8 mouse cellular contexts compared by ENCODE assay signal in the genomic region with DNA sequence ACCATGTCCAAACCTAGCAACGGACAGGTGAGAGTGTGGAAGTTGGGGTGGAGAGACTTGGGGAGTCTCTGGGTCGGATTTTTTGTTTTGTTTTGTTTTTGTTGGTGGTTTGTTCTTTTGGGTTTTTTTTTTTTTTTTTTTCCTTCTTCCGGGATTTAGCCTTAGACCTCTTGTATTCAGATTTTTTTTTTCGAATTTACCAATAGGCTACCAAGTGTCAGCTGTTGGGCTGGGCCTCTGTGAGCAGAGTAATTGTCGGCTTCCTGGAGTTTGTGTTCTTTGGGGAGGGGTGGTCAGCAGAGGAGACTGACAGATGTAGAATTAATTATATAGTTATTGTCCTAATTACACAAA. TPM values are rescaled to one million over a fixed set of nuclear protein-coding genes. Genes with fewer than 3 reads are reported as not detected.
A peak's percentile ranks its signal among the peaks of the same experiment; 100 is the strongest.
DNase-seq lines count a peak whose midpoint lies in the region; ATAC-seq and TF ChIP-seq lines count a peak whose summit lies in the region.

No protein-coding gene starts in this region.

- TF ChIP-seq CTCF in left cerebral cortex, adult 2 months (IDR thresholded peaks at IDR 0.05): no peak
- no peak for TF ChIP-seq CTCF in lung, postnatal 0 days (IDR thresholded peaks at IDR 0.05)

- no peak for TF ChIP-seq EP300 in lung, postnatal 0 days (IDR thresholded peaks at IDR 0.05)

- H3K4me1 ChIP-seq in embryonic facial prominence, embryonic 12.5 days: peaks cover 31% of the 10 kb centered on the region
- no peaks in the 10 kb centered on the region for H3K4me1 ChIP-seq in lung, postnatal 0 days (ENCODE audit: insufficient read depth, low read depth, low read length)

- H3K9ac ChIP-seq in embryonic facial prominence, embryonic 12.5 days: peak overlapping the region; percentile 98
- peak overlapping the region; percentile 85 for H3K9ac ChIP-seq in lung, postnatal 0 days (replicated peaks; ENCODE audit: low read depth)

- peaks cover 40% of the 10 kb centered on the region for H3K36me3 ChIP-seq in embryonic facial prominence, embryonic 12.5 days
- no peaks in the 10 kb centered on the region for H3K36me3 ChIP-seq in lung, postnatal 0 days (ENCODE audit: insufficient read depth, low read length)

- 0 out of 2 replicates have a peak, but pooled peaks cover 4% of the 10 kb centered on the region for H3K9me3 ChIP-seq in embryonic facial prominence, embryonic 12.5 days
- no peaks in the 10 kb centered on the region for H3K9me3 ChIP-seq in lung, postnatal 0 days (ENCODE audit: low read length)

- peak overlapping the region; percentile 87 for H3K27ac ChIP-seq in left cerebral cortex, adult 2 months
- peak overlapping the region; percentile 96 for H3K27ac ChIP-seq in embryonic facial prominence, embryonic 12.5 days
- peak overlapping the region; percentile 92 for H3K27ac ChIP-seq in lung, postnatal 0 days (ENCODE audit: low read length)

- peak overlapping the region; percentile 70 for H3K4me3 ChIP-seq in left cerebral cortex, adult 2 months
- H3K4me3 ChIP-seq in embryonic facial prominence, embryonic 12.5 days: peak overlapping the region; percentile 99
- peak overlapping the region; percentile 91 for H3K4me3 ChIP-seq in lung, postnatal 0 days (ENCODE audit: low read depth, low read length)

- no peaks in the 10 kb centered on the region for H3K27me3 ChIP-seq in embryonic facial prominence, embryonic 12.5 days
- no peaks in the 10 kb centered on the region for H3K27me3 ChIP-seq in lung, postnatal 0 days (replicated peaks; ENCODE audit: insufficient read depth, low read length)

- peak overlapping the region; percentile 97 for H3K4me2 ChIP-seq in embryonic facial prominence, embryonic 12.5 days (replicated peaks)
- peak overlapping the region; percentile 86 for H3K4me2 ChIP-seq in lung, postnatal 0 days (replicated peaks; ENCODE audit: low read depth, low read length)

- intact Hi-C loops in left cerebral cortex, adult 2 months (cut with DNase I): loop anchor here (2.0 to 10.0 kb wide), 2 partner anchors 31 to 775 kb away; a partner anchor contains a TSS
- intact Hi-C loops in left cerebral cortex, postnatal 10 days (cut with DNase I): no loop called here

- under 1% methylated on average over 5 of the region's 5 CpGs for WGBS in embryonic facial prominence, embryonic 12.5 days
- WGBS in lung, postnatal 0 days: 0% methylated on average over 5 of the region's 5 CpGs

- no peak for ATAC-seq in embryonic facial prominence, embryonic 12.5 days (ENCODE audit: insufficient number of reproducible peaks, insufficient read depth, low FRiP score, low TSS enrichment)
- peak; percentile 35 for ATAC-seq in inflammation-experienced regulatory T-cells, adult 6 months
- ATAC-seq in lung, postnatal 0 days: no peak

- no peak for DNase-seq in left cerebral cortex, adult 2 months (ENCODE audit: extremely low spot score in 1 of 2, low spot score in 2 of 2)
- no peak for DNase-seq in left cerebral cortex, postnatal 10 days (ENCODE audit: extremely low spot score in 1 of 2, low spot score in 2 of 2)
- DNase-seq in lung, postnatal 0 days (ENCODE audit: low spot score): peak; percentile 76
- no peak for DNase-seq in urinary bladder, adult 18-20 months (ENCODE audit: low spot score in 2 of 2)
- DNase-seq in thymus, postnatal 36 days: no peak
- DNase-seq in frontal cortex, postnatal 10 days (ENCODE audit: low spot score in 2 of 2): no peak

RNA-seq across cellular contexts. Expression of a gene that starts 1.6 kb away (rescaled TPM):
- total RNA-seq in left cerebral cortex, adult 2 months (2021): 100 to 1,000 TPM; 175 to 184 TPM
- total RNA-seq in left cerebral cortex, postnatal 10 days (2021): 100 to 1,000 TPM; 174 to 181 TPM
- 111 and 121 TPM in 2 replicates for polyA plus RNA-seq in embryonic facial prominence, embryonic 12.5 days (2016; fragmentation: Nextera tagmentation; extraction: Ambion mirVana)
- 10 to 100 TPM; 27.1 to 32.6 (median 29.4) TPM for polyA plus RNA-seq in inflammation-experienced regulatory T-cells, adult 6 months (2017; shearing (Covaris generic))
- 28.7 and 35.6 TPM in 2 replicates for polyA plus RNA-seq in lung, postnatal 0 days (2015; fragmentation: Nextera tagmentation; extraction: Ambion mirVana)

RNA-seq across cellular contexts. Expression of a gene that starts 1.8 kb away (rescaled TPM):
- 1 to 10 TPM; 2.1 to 2.2 TPM for total RNA-seq in left cerebral cortex, adult 2 months (2021)
- total RNA-seq in left cerebral cortex, postnatal 10 days (2021): 1 to 10 TPM; 2.1 to 2.9 TPM
- 1.2 and 2.5 TPM in 2 replicates for polyA plus RNA-seq in embryonic facial prominence, embryonic 12.5 days (2016; fragmentation: Nextera tagmentation; extraction: Ambion mirVana)
- 1 to 10 TPM in 1 of 3 experiments, not detected in 2; 1.4 TPM for polyA plus RNA-seq in inflammation-experienced regulatory T-cells, adult 6 months (2017; shearing (Covaris generic))
- polyA plus RNA-seq in lung, postnatal 0 days (2015; fragmentation: Nextera tagmentation; extraction: Ambion mirVana): 11.7 and 13.6 TPM in 2 replicates

RNA-seq across cellular contexts. Expression of a gene that starts 14.4 kb away (rescaled TPM):
- total RNA-seq in left cerebral cortex, adult 2 months (2021): under 1 TPM; 0.45 to 0.79 TPM
- total RNA-seq in left cerebral cortex, postnatal 10 days (2021): under 1 TPM; 0.14 to 0.30 TPM
- polyA plus RNA-seq in embryonic facial prominence, embryonic 12.5 days (2016; fragmentation: Nextera tagmentation; extraction: Ambion mirVana): 0.29 TPM in 1 of 2 replicates, not detected in the other
- polyA plus RNA-seq in inflammation-experienced regulatory T-cells, adult 6 months (2017; shearing (Covaris generic)): not detected
- 7.0 and 7.3 TPM in 2 replicates for polyA plus RNA-seq in lung, postnatal 0 days (2015; fragmentation: Nextera tagmentation; extraction: Ambion mirVana)

RNA-seq across cellular contexts. Expression of a gene that starts 18.0 kb away (rescaled TPM):
- total RNA-seq in left cerebral cortex, adult 2 months (2021): not detected
- not detected for total RNA-seq in left cerebral cortex, postnatal 10 days (2021)
- polyA plus RNA-seq in embryonic facial prominence, embryonic 12.5 days (2016; fragmentation: Nextera tagmentation; extraction: Ambion mirVana): 0.31 TPM in 1 of 2 replicates, not detected in the other
- under 1 TPM in 1 of 3 experiments, not detected in 2; 0.26 TPM for polyA plus RNA-seq in inflammation-experienced regulatory T-cells, adult 6 months (2017; shearing (Covaris generic))
- not detected in 2 replicates for polyA plus RNA-seq in lung, postnatal 0 days (2015; fragmentation: Nextera tagmentation; extraction: Ambion mirVana)

RNA-seq across cellular contexts. Expression of a gene that starts 20.6 kb away (rescaled TPM):
- 1 to 10 TPM; 6.5 to 7.4 TPM for total RNA-seq in left cerebral cortex, adult 2 months (2021)
- total RNA-seq in left cerebral cortex, postnatal 10 days (2021): 1 to 10 TPM; 6.3 to 6.8 TPM
- polyA plus RNA-seq in embryonic facial prominence, embryonic 12.5 days (2016; fragmentation: Nextera tagmentation; extraction: Ambion mirVana): 8.6 and 8.9 TPM in 2 replicates
- polyA plus RNA-seq in inflammation-experienced regulatory T-cells, adult 6 months (2017; shearing (Covaris generic)): not detected
- 0.89 and 0.99 TPM in 2 replicates for polyA plus RNA-seq in lung, postnatal 0 days (2015; fragmentation: Nextera tagmentation; extraction: Ambion mirVana)
